Mouse (Mus musculus): Measurements from ENCODE around the gene Asb17. TPM values are rescaled to one million over a fixed set of nuclear protein-coding genes. Genes with fewer than 3 reads are reported as not detected.
A peak's percentile ranks its signal among the peaks of the same experiment; 100 is the strongest.
"Not testable (repeated sequence)": the region's sequence is repeated elsewhere in the genome, so short reads cannot be mapped to it uniquely, and the experiment has no call there.

Gene Asb17
- total RNA-seq, 2 experiments from 2014 or later = not detected

DNA sequence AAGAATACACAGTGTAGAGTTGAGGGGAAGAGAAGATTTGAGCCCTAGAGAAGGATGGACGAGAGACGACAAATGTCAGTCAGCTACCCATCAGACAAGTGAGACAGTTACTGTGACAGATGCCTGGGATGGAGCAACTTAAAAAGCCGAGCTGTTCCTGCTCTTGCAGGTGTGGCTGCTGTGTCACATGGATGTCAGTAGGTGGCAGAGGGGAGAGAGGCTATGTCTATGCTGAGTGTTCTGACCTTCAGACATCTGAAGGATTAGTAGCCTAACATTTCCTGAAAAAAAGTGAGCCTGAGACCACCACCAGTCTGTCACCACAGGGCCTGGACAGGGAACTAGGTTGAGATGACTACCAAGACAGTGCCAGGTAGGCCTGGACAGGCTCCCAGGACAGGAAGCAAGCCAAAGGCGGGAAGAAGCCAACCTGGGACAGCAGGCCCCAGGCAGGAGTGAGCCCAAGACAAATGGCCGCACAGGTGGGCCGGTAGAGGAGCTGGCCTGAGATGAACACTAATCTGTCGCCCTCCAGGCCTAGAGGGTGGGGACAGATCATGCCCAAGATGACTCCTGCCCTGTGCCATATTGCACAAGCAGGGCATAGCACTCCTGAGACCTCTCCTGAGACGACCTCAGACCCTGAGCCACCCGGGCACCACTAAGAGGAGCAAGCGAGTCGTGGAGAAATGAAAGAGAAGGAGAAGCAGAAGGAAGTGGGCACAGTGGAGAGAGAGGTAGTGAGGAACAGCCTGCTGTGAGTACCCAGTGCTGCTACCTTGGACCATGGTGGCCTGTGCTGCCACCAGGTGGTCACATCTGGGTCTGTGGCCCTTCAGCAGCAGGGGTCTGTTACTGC is 12.8 kb upstream of the Asb17 start:
- intact Hi-C loops (cut with DNase I) = no loop called here
- no peak for DNase-seq (ENCODE audit: low spot score in 2 of 2)

DNA sequence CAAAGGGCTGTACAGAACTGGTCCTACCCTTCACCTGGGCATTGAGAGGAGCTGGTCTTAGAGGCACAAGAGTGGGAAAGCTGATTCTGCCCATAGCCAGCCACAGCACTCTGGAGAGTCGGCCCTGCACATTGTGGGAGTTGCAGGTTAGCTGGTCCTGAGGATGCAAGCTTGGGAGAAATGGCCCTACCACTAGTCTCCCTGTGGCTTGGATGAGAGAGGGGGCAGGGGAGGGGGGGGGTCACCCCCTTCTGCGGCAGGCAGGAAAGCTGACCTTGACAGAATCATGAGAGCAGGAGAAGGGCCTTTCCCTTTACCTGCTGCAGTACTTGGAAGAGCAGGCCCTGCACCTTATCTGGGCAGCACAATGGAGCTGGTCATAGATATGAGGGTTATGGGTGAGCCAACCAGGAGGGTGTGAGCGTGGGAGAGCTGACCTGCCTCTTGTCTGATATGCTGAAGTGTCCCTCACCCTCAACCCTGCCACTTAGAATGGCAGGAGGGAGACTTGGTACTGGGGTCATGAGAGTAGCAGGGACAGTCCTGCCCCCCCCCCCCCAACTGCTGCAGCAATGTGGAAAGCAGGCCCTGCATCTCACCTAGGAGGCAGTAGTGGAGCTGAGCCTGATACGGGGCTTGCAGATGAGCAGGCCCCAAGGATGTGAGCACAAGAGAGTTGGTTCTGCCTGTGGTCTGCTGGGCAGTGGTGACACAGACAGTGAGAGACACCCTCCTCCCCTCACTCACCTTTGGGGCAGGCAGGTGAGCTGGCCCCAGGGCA is 11.9 kb upstream of the Asb17 start:
- intact Hi-C loops (cut with DNase I) = no loop called here

DNA sequence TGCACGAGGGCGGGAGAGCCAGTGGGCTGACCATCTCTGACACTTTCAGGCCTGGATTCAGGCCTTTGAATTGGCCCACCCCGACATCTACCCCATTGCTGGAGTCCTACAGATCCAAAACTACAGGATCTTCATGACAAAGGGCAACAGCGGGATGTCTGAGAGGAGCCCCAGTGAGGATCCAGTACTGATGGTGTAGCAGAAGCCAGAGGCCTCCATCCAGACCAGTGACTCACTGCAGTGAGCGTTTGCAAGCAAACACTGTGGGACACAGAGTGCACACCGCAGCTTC is 11.4 kb upstream of the Asb17 start:
- intact Hi-C loops (cut with DNase I) = no loop called here
- no peak for DNase-seq (ENCODE audit: low spot score in 2 of 2)

More for the DNA sequence above, 11.9 kb upstream of the Asb17 start:
- DNase-seq (ENCODE audit: low spot score in 2 of 2) = no peak

DNA sequence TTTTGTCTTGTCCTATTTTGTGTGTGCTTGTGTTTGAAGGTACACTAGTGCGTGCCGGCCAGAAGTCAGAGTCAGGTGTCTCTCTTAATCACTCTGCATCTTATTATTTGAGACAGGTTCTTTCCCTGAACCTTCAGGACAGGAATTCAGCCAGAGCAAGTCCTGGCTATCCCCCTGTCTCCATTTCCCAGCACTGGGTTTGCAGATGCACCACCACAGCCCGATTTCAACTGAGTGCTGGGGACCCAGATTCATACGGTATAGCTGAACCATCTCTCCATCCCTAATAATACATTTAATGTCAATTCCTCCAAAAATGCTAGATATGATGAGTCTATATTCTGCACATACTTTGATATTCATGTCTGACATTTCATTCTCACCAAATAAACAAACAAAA is 9.9 kb upstream of the Asb17 start:
- intact Hi-C loops (cut with DNase I) = no loop called here
- DNase-seq (ENCODE audit: low spot score in 2 of 2) = no peak

GRCm38 (mm10) chr3:153835455-153836086 is 8.4 kb upstream of the Asb17 start:
- peak; percentile 35 to 46 for DNase-seq (ENCODE audit: low spot score in 2 of 2)
- intact Hi-C loops (cut with DNase I) = no loop called here

GRCm38 (mm10) chr3:153836316-153836715 is 7.7 kb upstream of the Asb17 start:
- intact Hi-C loops (cut with DNase I) = no loop called here
- DNase-seq (ENCODE audit: low spot score in 2 of 2) = no peak

DNA sequence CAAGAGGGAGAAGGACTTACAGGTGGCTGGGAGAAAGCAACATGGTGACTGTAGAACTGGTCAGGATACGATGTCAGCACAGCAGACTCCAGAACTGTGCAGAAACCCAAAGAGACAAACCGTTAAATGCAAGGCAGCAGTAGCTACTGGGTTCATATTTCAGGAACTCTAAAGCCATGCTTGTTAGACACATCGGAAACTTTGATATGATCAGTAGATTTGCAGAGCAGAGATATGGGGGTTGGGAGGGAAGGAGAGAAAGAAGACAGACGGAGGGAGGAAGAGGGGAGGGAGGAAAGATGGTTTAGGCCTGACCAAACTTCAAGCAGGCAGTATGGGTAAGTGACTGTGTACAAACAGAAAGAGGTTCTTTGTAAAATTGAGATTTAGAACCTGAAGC is 6.4 kb upstream of the Asb17 start:
- intact Hi-C loops (cut with DNase I) = no loop called here

DNA sequence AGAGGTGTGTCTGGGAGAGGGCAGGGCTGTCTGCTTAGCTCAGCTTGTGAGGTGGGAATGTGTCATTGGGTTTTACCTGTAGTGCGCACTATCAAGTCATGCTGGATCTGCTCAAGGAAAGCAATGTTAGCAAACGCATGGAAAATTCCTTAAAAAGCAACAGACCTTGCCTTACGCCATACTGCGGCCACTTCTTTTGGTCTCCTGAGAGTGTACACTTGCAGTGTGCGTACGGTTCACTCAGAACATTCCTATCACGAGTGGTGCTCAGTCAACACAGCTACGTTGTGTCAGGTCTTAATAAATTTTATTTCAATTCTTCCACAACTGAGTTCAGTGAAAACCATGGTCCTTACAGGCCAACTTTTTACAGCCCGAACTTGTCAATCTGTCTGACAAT is 748 bp downstream of the Asb17 start:
- intact Hi-C loops (cut with DNase I) = no loop called here
- no peak for DNase-seq (ENCODE audit: low spot score in 2 of 2)

More for the DNA sequence above, 6.4 kb upstream of the Asb17 start:
- no peak for DNase-seq (ENCODE audit: low spot score in 2 of 2)

DNA sequence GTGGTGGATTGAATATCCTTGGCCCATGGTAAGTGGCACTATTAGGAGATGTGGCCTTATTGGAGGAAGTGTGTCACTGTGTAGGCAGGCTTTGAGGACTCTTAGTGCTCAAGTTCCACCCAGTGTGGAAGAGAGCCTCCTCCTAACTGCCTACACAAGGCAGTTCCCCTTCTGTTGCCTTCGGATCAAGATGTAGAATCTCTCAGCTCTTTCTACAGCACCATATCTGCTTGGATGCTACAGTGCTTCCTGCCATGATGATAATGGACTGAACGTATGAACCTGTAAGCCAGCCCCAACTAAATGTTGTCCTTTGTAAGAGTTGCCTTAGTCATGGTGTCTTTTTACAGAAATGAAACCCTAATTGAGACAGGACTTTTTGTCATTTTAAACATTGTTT is 1.5 kb downstream of the Asb17 start:
- DNase-seq (ENCODE audit: low spot score in 2 of 2) = no peak
- intact Hi-C loops (cut with DNase I) = no loop called here

- DNase-seq (ENCODE audit: low spot score in 2 of 2) = no peak
- intact Hi-C loops (cut with DNase I) = no loop called here
Observed at GRCm38 (mm10) chr3:153846109-153846508, 2.1 kb downstream of the Asb17 start.

- intact Hi-C loops (cut with DNase I) = no loop called here
- no peak for DNase-seq (ENCODE audit: low spot score in 2 of 2)
Observed at GRCm38 (mm10) chr3:153847207-153847733, 3.3 kb downstream of the Asb17 start.

- no peak for DNase-seq (ENCODE audit: low spot score in 2 of 2)
- intact Hi-C loops (cut with DNase I) = no loop called here
Observed at GRCm38 (mm10) chr3:153849368-153850015, 5.5 kb downstream of the Asb17 start.

GRCm38 (mm10) chr3:153850759-153851158 is 6.8 kb downstream of the Asb17 start:
- DNase-seq (ENCODE audit: low spot score in 2 of 2) = no peak
- intact Hi-C loops (cut with DNase I) = no loop called here

DNA sequence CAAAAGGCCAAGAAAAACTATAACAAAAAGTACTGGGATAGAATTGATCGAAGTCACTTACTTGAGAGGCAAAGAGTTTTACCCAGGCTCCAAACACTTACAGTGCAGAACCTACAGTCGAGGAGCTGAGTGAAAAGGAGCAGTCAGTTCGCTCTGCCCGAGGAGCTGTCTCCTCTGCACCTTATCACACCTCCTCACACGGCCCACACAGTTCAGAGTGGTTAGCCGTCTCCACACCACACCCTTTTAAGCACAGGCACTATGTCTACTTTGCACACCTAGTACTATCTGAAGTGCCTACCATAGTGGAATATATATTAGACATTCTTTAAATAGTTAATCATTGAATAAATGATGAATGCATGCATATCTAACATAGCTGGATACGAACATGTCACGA is 8.3 kb downstream of the Asb17 start:
- intact Hi-C loops (cut with DNase I) = no loop called here
- DNase-seq (ENCODE audit: low spot score in 2 of 2) = no peak

GRCm38 (mm10) chr3:153858350-153859001 is 14.5 kb downstream of the Asb17 start:
- intact Hi-C loops (cut with DNase I) = no loop called here
- no peak for DNase-seq (ENCODE audit: low spot score in 2 of 2)

GRCm38 (mm10) chr3:153860392-153860791 is 16.4 kb downstream of the Asb17 start:
- intact Hi-C loops (cut with DNase I); DNase-seq (ENCODE audit: low spot score in 2 of 2): not testable (repeated sequence)

- no peak for DNase-seq (ENCODE audit: low spot score in 2 of 2)
- intact Hi-C loops (cut with DNase I) = no loop called here
Observed at GRCm38 (mm10) chr3:153863816-153864215, 19.8 kb downstream of the Asb17 start.

GRCm38 (mm10) chr3:153864636-153865429 is 20.8 kb downstream of the Asb17 start:
- intact Hi-C loops (cut with DNase I) = no loop called here
- DNase-seq (ENCODE audit: low spot score in 2 of 2) = no peak

Data from left cerebral cortex, postnatal 25 days (tissue).